Mouse (Mus musculus) forebrain, embryonic 13.5 days (tissue): ENCODE measurements around the gene Ggt5. TPM values are rescaled to one million over a fixed set of nuclear protein-coding genes. Genes with fewer than 3 reads are reported as not detected.

ENCODE experiments used
- ATAC-seq: fragments of 200-750 bp; cut with Nextera tagmentation; 2 replicates; pipeline ENCODE4 v1.8.0; 2017
- H3K27ac ChIP-seq: fragments of 300-500 bp; sonication (generic); 2 replicates; pipeline ENCODE4 v1.5.1; 2015; ENCODE audit warnings: inconsistent platforms, mild to moderate bottlenecking, moderate library complexity
- H3K27me3 ChIP-seq: fragments of 300-500 bp; sonication (generic); 2 replicates; pipeline ENCODE4 v1.6.1; 2015; ENCODE audit warnings: mild to moderate bottlenecking, inconsistent platforms
- H3K36me3 ChIP-seq: fragments of 300-500 bp; sonication (generic); 2 replicates; pipeline ENCODE4 v1.6.1; 2015; ENCODE audit warnings: mild to moderate bottlenecking, inconsistent platforms; ENCODE audit not compliant: poor library complexity, severe bottlenecking
- H3K4me1 ChIP-seq: fragments of 300-500 bp; sonication (generic); 2 replicates; pipeline ENCODE4 v1.6.1; 2015; ENCODE audit warnings: inconsistent platforms
- H3K4me2 ChIP-seq: fragments of 300-500 bp; sonication (generic); 2 replicates; pipeline ENCODE4 v1.6.1; 2015; ENCODE audit warnings: inconsistent platforms, mild to moderate bottlenecking, moderate library complexity
- H3K4me3 ChIP-seq: fragments of 300-500 bp; sonication (generic); 2 replicates; pipeline ENCODE4 v1.5.1; 2015; ENCODE audit warnings: mild to moderate bottlenecking, inconsistent platforms
- H3K9ac ChIP-seq: fragments of 300-500 bp; sonication (generic); 2 replicates; pipeline ENCODE4 v1.6.1; 2015; ENCODE audit warnings: mild to moderate bottlenecking, inconsistent platforms
- H3K9me3 ChIP-seq: fragments of 300-500 bp; sonication (generic); replicated peaks from 2 replicates; pipeline ENCODE4 v1.6.1; 2016; ENCODE audit warnings: inconsistent platforms
- WGBS: fragments of 180-500 bp; shearing (Covaris S2); methylation state at CpG from one replicate; pipeline ENCODE4 v1.1.7; 2015; 5-methylcytosine and 5-hydroxymethylcytosine counted together
- polyA plus RNA-seq: library from polyadenylated mRNA; unstranded; fragments of >200 nt; fragmentation: Nextera tagmentation; extraction: Ambion mirVana; gene quantifications from 2 replicates; pipeline ENCODE4 v1.2.1, GENCODE M21; 2015

Ggt5 gene
- polyA plus RNA-seq, 1 experiment from 2014 or later = 2.8 TPM

DNA sequence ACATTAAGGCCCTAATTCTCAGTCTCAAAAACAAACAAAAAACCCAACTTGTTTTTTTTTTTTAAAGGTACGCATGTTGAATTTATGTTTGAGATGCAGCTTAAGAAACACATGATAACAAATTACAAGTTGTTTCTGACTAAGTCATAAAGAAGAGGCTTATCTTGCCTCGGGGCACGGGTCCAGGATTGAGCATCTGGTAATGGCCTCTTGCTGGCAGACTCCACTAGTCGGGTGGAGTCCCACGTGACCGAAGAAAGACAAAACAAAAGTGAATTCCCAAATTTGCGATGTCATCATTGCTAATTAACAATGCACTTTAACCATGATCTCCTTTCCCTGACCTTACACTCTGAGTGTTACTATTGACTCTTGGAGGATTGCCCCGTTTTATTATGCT lies 6.8 kb downstream of the Ggt5 start:
- Histone ChIP-seq H3K27me3 (no peaks in the 10 kb centered on the region), H3K4me2 (no peak overlapping the region), H3K4me1 (no peaks in the 10 kb centered on the region), H3K4me3 (no peak overlapping the region), H3K9ac (no peak overlapping the region), H3K27ac (no peak overlapping the region), H3K36me3 (no peaks in the 10 kb centered on the region), H3K9me3 (peaks cover 4% of the 10 kb centered on the region; the same call in 1 of the 2 replicates)
- ATAC-seq = no peak
- WGBS = 86% methylated on average over 8 of the region's 8 CpGs

DNA sequence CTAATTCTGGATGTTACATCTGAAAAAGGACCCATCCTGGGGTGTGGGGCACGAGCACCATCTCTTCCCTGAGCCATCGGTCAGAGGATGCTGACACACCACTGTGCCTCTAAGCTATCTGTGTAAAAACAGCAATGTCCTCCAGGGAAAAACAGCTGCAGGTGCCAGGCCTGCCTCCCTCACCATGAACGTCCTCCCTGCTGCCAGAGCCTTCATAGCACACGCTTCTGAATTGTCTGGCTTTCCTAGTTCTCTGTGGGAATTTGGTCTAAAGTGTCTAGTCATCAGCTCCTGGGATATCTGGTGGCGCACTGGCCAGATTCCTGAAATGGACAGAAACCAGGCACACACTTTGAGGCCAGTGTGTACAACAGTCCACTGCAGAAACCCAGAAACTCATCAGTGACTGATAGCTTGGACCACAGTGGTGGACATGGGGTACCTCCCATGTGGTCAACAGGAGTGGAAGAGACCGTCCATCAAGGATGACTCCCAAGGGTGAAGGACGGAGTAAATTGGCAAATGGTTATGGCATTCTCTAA lies 11.1 kb downstream of the Ggt5 start:
- no peaks in the 10 kb centered on the region for H3K36me3 ChIP-seq
- ATAC-seq = no peak
- WGBS = 84% methylated on average over 7 of the region's 7 CpGs

DNA sequence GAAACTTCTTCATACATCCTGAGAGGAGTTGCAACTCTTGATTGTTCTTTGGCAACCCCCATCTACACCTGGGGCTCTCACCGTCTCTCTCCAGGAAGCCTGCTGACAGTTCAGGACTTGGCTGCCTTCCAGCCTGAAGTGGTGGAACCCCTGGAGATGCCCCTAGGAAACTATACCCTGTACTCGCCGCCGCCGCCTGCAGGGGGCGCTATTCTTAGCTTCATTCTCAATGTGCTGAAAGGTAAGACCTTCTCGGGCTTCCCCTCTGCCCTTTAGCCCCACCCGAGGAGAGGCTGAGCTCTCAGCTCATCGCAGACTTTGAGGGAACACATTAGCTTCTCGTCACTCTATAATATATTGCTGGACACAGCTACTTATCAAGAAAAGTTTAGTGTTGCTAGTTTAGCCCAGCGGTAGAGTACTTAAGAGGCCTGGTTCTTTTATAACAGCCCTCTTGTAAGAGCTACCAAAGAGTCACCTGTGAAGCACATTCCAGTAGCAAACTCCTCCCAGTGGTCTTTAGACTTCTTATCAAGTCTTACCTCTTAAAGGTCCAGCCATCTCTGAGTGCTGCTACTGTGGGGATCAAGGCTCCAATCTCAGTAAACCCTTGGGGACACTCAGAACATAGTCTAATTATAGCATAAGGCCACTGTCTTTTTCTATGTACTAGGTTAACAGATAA lies 16.2 kb downstream of the Ggt5 start:
- ATAC-seq = no peak
- no peaks in the 10 kb centered on the region for H3K36me3 ChIP-seq

More for the DNA sequence above, 11.1 kb downstream of the Ggt5 start:
- Histone ChIP-seq H3K9ac (no peak overlapping the region), H3K4me1 (no peaks in the 10 kb centered on the region), H3K4me2 (no peak overlapping the region), H3K9me3 (peaks cover 4% of the 10 kb centered on the region; the same call in 1 of the 2 replicates), H3K27me3 (no peaks in the 10 kb centered on the region), H3K27ac (no peak overlapping the region), H3K4me3 (no peak overlapping the region)

DNA sequence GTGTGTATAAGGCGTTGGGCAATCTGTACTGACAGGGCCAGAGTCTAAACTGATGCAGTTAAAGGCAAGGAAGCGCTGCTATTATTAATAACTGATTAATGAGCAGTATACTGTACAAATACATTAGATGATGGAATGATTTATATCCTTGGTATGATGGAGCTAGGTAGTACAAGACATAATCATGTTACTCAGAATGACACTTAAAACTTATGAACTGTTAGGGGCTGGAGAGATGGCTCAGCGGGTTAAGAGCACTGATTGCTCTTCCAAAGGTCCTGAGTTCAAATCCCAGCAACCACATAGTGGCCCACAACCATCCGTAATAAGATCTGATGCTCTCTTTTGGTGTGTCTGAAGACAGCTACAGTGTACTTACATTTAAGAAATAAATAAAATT lies 18.1 kb downstream of the Ggt5 start:
- no peak overlapping the region for H3K4me2 ChIP-seq
- no peak for ATAC-seq
- H3K9ac ChIP-seq = no peak overlapping the region
- H3K36me3 ChIP-seq = no peaks in the 10 kb centered on the region
- H3K4me1 ChIP-seq = no peaks in the 10 kb centered on the region
- H3K4me3 ChIP-seq = no peak overlapping the region
- 92% methylated on average over 4 of the region's 4 CpGs for WGBS
- H3K9me3 ChIP-seq = no peaks in the 10 kb centered on the region
- H3K27ac ChIP-seq = no peak overlapping the region
- H3K27me3 ChIP-seq = no peaks in the 10 kb centered on the region

More for the DNA sequence above, 16.2 kb downstream of the Ggt5 start:
- no peak overlapping the region for H3K9ac ChIP-seq
- no peak overlapping the region for H3K4me2 ChIP-seq
- H3K27me3 ChIP-seq = no peaks in the 10 kb centered on the region
- no peak overlapping the region for H3K27ac ChIP-seq
- H3K9me3 ChIP-seq = no peaks in the 10 kb centered on the region
- H3K4me3 ChIP-seq = no peak overlapping the region
- H3K4me1 ChIP-seq = no peaks in the 10 kb centered on the region
- WGBS = 48% methylated on average over 11 of the region's 11 CpGs

DNA sequence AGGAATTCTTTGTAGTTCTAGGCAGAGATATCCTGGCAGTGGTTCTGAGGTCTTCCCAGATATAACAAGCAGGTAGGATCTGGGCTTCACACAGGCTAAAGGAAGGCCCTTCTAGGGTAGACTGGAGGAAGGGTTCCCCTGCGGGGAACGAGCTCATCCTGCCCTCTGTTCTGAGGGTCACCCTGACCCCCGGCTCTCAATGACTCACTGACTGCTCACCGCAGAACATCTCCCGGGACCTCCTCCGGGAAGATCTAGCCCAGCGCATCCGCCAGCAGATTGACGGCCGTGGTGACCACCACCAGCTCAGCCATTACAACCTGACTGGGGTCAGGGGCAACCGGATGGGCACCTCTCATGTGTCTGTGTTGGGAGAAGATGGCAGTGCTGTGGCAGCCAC lies 19.8 kb downstream of the Ggt5 start:
- ATAC-seq = no peak
- H3K4me3 ChIP-seq = no peak overlapping the region
- H3K27me3 ChIP-seq = no peaks in the 10 kb centered on the region
- WGBS = 93% methylated on average over 11 of the region's 11 CpGs
- H3K4me2 ChIP-seq = no peak overlapping the region
- H3K27ac ChIP-seq = no peak overlapping the region
- no peaks in the 10 kb centered on the region for H3K36me3 ChIP-seq
- H3K9me3 ChIP-seq = no peaks in the 10 kb centered on the region
- H3K9ac ChIP-seq = no peak overlapping the region
- no peaks in the 10 kb centered on the region for H3K4me1 ChIP-seq

DNA sequence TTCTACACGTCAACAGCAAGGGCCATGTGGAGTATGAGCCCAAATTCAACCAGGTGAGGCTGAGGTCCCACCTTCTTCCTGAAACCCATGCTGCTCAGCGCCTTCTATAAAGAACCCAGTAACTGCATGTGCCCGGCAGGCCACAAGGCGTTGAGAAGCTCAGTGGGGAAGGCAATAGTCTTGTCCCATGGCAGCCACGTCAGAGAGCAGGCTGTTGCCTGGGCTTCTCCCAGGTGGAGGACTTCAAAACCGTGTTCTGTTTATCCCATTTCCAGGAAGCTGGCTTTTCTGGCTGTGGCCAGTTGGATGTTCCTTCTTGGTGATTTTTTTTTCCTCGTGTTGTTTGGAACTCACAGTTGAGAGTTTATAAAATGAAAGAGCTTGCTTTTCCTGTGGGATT lies 21.3 kb downstream of the Ggt5 start:
- Histone ChIP-seq H3K27ac (no peak overlapping the region), H3K36me3 (no peaks in the 10 kb centered on the region), H3K9me3 (no peaks in the 10 kb centered on the region), H3K27me3 (no peaks in the 10 kb centered on the region), H3K9ac (no peak overlapping the region), H3K4me1 (no peaks in the 10 kb centered on the region), H3K4me3 (no peak overlapping the region), H3K4me2 (no peak overlapping the region)
- no peak for ATAC-seq
- 73% methylated on average over 7 of the region's 7 CpGs for WGBS

DNA sequence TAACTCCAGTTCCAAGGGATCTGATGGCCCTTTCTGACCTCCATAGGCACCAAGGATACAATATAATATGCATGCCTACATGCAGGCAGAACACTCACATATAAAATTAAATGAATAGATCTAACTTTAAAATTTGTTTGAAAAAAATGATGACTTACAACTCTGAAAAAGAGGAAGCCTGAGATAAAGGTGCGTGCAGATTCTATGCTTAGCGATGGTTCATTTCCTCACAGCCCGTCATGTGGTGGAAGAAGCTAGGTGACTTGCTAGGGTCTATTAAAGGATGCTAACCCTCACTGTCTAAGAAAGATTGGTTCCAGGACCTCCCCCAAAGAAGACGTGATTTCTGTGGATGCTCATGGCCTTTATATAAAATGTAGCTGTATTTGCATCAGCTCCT lies 26.9 kb downstream of the Ggt5 start:
- H3K4me2 ChIP-seq = no peak overlapping the region
- H3K9me3 ChIP-seq = no peaks in the 10 kb centered on the region
- H3K27me3 ChIP-seq = no peaks in the 10 kb centered on the region
- H3K9ac ChIP-seq = no peak overlapping the region
- no peaks in the 10 kb centered on the region for H3K36me3 ChIP-seq
- no peak for ATAC-seq
- H3K27ac ChIP-seq = no peak overlapping the region
- 92% methylated on average over 4 of the region's 4 CpGs for WGBS
- H3K4me3 ChIP-seq = no peak overlapping the region
- H3K4me1 ChIP-seq = no peaks in the 10 kb centered on the region

DNA sequence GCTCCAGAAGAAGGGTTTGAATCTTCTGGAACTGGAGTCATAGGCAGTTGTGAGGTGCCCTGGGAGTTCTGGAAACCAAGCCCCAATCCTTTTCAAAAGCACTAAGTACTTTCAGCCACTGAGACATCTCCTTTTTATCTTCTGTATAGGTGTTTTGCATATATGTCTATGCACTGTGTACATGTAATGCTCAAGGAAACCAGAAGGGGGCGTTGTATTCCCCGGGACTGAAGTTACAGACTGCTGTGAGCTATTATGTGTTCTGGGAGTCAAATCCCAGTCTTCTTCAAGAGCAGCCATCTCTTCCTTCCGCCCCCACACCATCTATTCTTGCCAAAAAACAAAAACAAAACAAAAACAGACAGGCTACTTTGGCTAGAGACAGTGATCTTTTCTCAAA lies 31.7 kb downstream of the Ggt5 start:
- Histone ChIP-seq H3K36me3 (no peaks in the 10 kb centered on the region), H3K9ac (no peak overlapping the region), H3K9me3 (no peaks in the 10 kb centered on the region), H3K4me1 (no peaks in the 10 kb centered on the region), H3K27me3 (no peaks in the 10 kb centered on the region), H3K4me3 (no peak overlapping the region), H3K27ac (no peak overlapping the region), H3K4me2 (no peak overlapping the region)
- ATAC-seq = no peak
- 49% methylated on average over 3 of the region's 3 CpGs for WGBS

DNA sequence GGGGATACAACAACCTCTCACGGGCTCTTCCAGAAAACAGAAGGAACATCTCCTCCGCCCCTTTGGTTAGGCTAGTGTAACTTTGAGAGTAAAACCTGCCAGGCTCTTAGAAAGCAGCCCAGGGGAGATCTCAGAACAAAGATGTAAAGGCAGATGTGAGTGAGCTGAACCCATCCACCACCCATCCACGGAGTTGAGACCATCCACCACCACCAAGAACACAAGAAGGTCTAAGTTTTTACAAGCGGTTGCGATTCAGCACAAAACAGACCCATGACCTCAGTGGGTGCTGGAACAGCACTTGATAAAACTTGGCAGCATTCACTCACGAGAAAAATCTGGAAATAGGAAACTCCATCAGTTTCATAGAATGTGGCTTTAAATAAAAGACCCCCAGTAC lies 36.8 kb downstream of the Ggt5 start:
- H3K27ac ChIP-seq = no peak overlapping the region
- H3K4me1 ChIP-seq = no peaks in the 10 kb centered on the region
- no peaks in the 10 kb centered on the region for H3K9me3 ChIP-seq
- H3K4me3 ChIP-seq = no peak overlapping the region
- ATAC-seq = no peak
- WGBS = 64% methylated on average over 6 of the region's 6 CpGs
- H3K4me2 ChIP-seq = no peak overlapping the region
- H3K9ac ChIP-seq = no peak overlapping the region
- no peaks in the 10 kb centered on the region for H3K36me3 ChIP-seq
- H3K27me3 ChIP-seq = no peaks in the 10 kb centered on the region

DNA sequence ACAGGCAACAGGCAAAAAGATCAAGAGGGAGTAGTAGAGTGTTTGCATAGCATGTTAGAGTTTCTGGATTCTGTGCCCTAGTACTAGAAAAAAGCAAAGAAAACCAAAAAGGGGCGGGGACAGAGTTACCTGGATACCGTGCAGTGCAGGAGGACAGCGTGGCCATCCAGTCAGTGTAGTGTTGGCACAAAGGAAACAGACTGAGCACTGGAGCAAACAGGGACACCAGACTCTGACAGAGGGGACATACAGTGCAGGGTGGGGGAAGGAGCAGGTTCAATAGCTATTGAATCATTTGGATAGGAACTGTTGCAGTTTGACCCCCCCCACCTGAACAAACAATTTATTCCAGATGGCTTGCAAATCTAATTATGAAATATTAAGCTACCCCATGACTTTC lies 37.9 kb downstream of the Ggt5 start:
- Histone ChIP-seq H3K4me1 (no peaks in the 10 kb centered on the region), H3K36me3 (no peaks in the 10 kb centered on the region), H3K9me3 (no peaks in the 10 kb centered on the region), H3K4me3 (no peak overlapping the region), H3K4me2 (no peak overlapping the region), H3K27ac (no peak overlapping the region), H3K9ac (no peak overlapping the region), H3K27me3 (no peaks in the 10 kb centered on the region)
- ATAC-seq = no peak
- WGBS = 68% methylated on average over 3 of the region's 3 CpGs

DNA sequence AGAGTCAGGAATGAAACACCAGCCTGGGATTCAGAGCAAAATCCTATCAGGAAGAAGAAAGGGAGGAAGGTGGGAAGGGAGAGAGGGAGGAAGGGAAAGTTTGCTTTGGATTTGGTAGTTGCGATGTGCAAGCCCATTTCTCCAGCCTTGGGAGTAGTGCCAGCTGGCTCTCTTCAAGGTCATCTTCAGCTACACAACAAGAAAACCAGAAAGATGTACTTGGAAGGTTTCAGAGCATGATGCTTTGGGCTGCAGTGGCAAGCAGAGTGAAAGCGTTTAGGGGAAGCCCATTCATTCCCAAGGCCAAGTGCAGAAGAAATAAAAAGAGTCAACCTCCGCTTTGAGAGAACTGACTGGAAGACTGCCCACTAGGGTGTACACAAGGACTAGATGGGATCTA lies 38.4 kb downstream of the Ggt5 start:
- Histone ChIP-seq H3K4me1 (no peaks in the 10 kb centered on the region), H3K4me3 (no peak overlapping the region), H3K27ac (no peak overlapping the region), H3K9me3 (no peaks in the 10 kb centered on the region), H3K4me2 (no peak overlapping the region), H3K9ac (no peak overlapping the region), H3K27me3 (no peaks in the 10 kb centered on the region), H3K36me3 (no peaks in the 10 kb centered on the region)
- ATAC-seq = no peak
- WGBS = 75% methylated on average over 3 of the region's 3 CpGs

DNA sequence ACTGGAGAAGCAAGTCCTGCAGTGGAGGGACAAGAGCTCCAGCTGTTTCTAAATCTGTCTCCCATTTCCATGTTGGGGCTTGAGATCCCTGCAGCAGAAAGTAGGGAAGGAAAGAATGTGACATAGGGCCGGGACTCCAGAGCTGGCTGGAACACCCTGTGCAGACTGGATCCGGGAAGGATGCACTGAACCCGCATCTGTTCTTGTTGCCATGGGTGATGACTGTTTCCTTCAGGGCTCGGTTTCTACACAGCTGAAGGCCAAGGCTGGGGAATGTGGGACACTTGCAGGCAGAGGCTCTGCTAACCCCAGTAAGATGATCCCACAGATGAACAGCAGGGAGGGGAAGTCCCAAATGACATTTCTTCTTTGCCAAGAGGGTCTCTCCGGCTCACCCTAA lies 43.5 kb downstream of the Ggt5 start:
- Histone ChIP-seq H3K4me1 (no peaks in the 10 kb centered on the region), H3K27me3 (no peaks in the 10 kb centered on the region), H3K27ac (no peak overlapping the region), H3K9ac (no peak overlapping the region), H3K4me2 (no peak overlapping the region), H3K36me3 (no peaks in the 10 kb centered on the region), H3K9me3 (no peaks in the 10 kb centered on the region), H3K4me3 (no peak overlapping the region)
- ATAC-seq = no peak
- 65% methylated on average over 5 of the region's 5 CpGs for WGBS

DNA sequence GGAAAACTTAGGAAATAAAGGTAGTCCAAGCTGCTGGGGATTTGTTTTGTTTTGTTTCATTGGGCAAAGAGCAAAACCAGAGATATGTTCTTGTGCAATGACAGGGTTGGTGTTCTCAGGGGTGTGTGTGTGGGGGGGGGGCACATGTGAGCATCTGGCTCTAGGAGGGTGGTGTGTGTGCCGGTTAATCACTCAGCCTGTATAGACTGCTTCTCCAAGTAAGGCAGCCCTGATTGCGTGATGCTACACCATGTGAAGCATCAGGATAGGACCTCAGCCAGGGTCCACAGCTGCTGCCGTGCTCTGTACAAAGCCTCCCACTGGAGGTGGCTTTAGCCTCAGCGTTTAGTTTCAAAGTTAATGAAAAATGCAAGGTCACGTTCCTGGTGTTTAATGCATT lies 43.9 kb downstream of the Ggt5 start:
- no peaks in the 10 kb centered on the region for H3K36me3 ChIP-seq
- 84% methylated on average over 5 of the region's 5 CpGs for WGBS
- H3K9ac ChIP-seq = no peak overlapping the region
- no peak overlapping the region for H3K4me3 ChIP-seq
- H3K4me2 ChIP-seq = no peak overlapping the region
- no peaks in the 10 kb centered on the region for H3K27me3 ChIP-seq
- no peaks in the 10 kb centered on the region for H3K9me3 ChIP-seq
- ATAC-seq = no peak
- H3K27ac ChIP-seq = no peak overlapping the region
- H3K4me1 ChIP-seq = no peaks in the 10 kb centered on the region
